Mouse (Mus musculus) myocyte (in vitro differentiated cells): ENCODE results near the gene Osbpl8. TPM values are rescaled to one million over a fixed set of nuclear protein-coding genes. Genes with fewer than 3 reads are reported as not detected.

ENCODE experiments used
- H3K27me3 ChIP-seq: one replicate; pipeline ENCODE4 v1.6.1; 2011; ENCODE audit not compliant: control insufficient read depth, insufficient read depth, insufficient read length
- H3K36me3 ChIP-seq: one replicate; pipeline ENCODE4 v1.6.1; 2011; ENCODE audit not compliant: control insufficient read depth, insufficient read depth
- H3K4me2 ChIP-seq: one replicate; pipeline ENCODE4 v1.6.1; 2011; ENCODE audit warnings: low read depth, control low read depth
- H3K4me3 ChIP-seq: one replicate; pipeline ENCODE4 v1.5.1; 2011; ENCODE audit warnings: mild to moderate bottlenecking, control low read depth, moderate library complexity
- H3K79me2 ChIP-seq: one replicate; pipeline ENCODE4 v1.6.1; 2011; ENCODE audit not compliant: control insufficient read depth, insufficient read depth
- H3ac ChIP-seq: one replicate; pipeline ENCODE4 v1.6.1; 2011; ENCODE audit not compliant: control insufficient read depth, insufficient read length
- CEBPB ChIP-seq: IDR thresholded peaks from 2 replicates; pipeline ENCODE4 v1.6.1; 2011; ENCODE audit warnings: mild to moderate bottlenecking, moderate library complexity; ENCODE audit not compliant: poor library complexity, insufficient read depth, severe bottlenecking
- E2F4 ChIP-seq: IDR thresholded peaks from one replicate; pipeline ENCODE4 v1.6.1; 2011; ENCODE audit warnings: mild to moderate bottlenecking, control low read depth, moderate library complexity; ENCODE audit not compliant: insufficient read depth
- MAX ChIP-seq: IDR thresholded peaks from one replicate; pipeline ENCODE4 v1.6.1; 2011; ENCODE audit warnings: low read depth, mild to moderate bottlenecking, control low read depth
- MYOD1 ChIP-seq, 3 experiments: IDR thresholded peaks; one replicate each; pipeline ENCODE4 v1.6.1; 2011; ENCODE audit warnings: control low read depth in 2 of 3, low read depth in 2 of 3, mild to moderate bottlenecking in 2 of 3, moderate library complexity in 1 of 3; ENCODE audit not compliant: insufficient read length in 2 of 3, control insufficient read depth in 1 of 3
- MYOG ChIP-seq, 3 experiments: IDR thresholded peaks; one replicate each; pipeline ENCODE4 v1.6.1; 2011; ENCODE audit warnings: control low read depth in 2 of 3, low read depth in 2 of 3, mild to moderate bottlenecking in 2 of 3; ENCODE audit not compliant: insufficient read length in 2 of 3, control insufficient read depth in 1 of 3, insufficient read depth in 1 of 3
- POLR2A ChIP-seq: IDR thresholded peaks from one replicate; pipeline ENCODE4 v1.6.1; 2011; ENCODE audit warnings: low read depth, mild to moderate bottlenecking, control low read depth, moderate library complexity; ENCODE audit not compliant: insufficient read length
- POLR2AphosphoS2 ChIP-seq: IDR thresholded peaks from one replicate; pipeline ENCODE4 v1.6.1; 2011; ENCODE audit warnings: low read depth, control low read depth; ENCODE audit not compliant: insufficient read length
- REST ChIP-seq: IDR thresholded peaks from one replicate; pipeline ENCODE4 v1.6.1; 2011; ENCODE audit warnings: mild to moderate bottlenecking, control low read depth, moderate library complexity; ENCODE audit not compliant: insufficient read depth, insufficient read length
- SRF ChIP-seq: IDR thresholded peaks from one replicate; pipeline ENCODE4 v1.6.1; 2011; ENCODE audit warnings: low read depth; ENCODE audit not compliant: control insufficient read depth, insufficient read length
- TCF12 ChIP-seq: IDR thresholded peaks from one replicate; pipeline ENCODE4 v1.6.1; 2011; ENCODE audit warnings: mild to moderate bottlenecking, control low read depth; ENCODE audit not compliant: poor library complexity, insufficient read depth, severe bottlenecking
- TCF3 ChIP-seq: IDR thresholded peaks from one replicate; pipeline ENCODE4 v1.6.1; 2011; ENCODE audit warnings: low read depth, control low read depth; ENCODE audit not compliant: insufficient read length
- USF1 ChIP-seq: IDR thresholded peaks from one replicate; pipeline ENCODE4 v1.6.1; 2011; ENCODE audit warnings: low read depth, mild to moderate bottlenecking, control low read depth, moderate library complexity
- polyA plus RNA-seq: library from polyadenylated mRNA; unstranded; fragments of >200 nt; fragmentation: generic; extraction: Trizol; gene quantifications from one replicate; pipeline ENCODE4 v1.2.1, GENCODE M21; 2012; ENCODE audit warnings: missing spikeins

Gene Osbpl8
- polyA plus RNA-seq, 1 experiment, result 5.3 TPM

GRCm38 (mm10) chr10:111233476-111234130 lies 69.1 kb downstream of the Osbpl8 start:
- peak overlapping the region; percentile 79 for H3K4me2 ChIP-seq
- no peak overlapping the region for H3K4me3 ChIP-seq
- TF ChIP-seq TCF3 (no peak), REST (no peak), USF1 (no peak), POLR2A (no peak), POLR2AphosphoS2 (no peak), MYOD1 (IDR thresholded peaks at IDR 0.05; ENCODE audit: control insufficient read depth in 1 of 3, insufficient read length in 2 of 3, low read depth in 2 of 3) (no peak), SRF (no peak), TCF12 (no peak), MYOG (IDR thresholded peaks at IDR 0.05; ENCODE audit: control insufficient read depth in 1 of 3, insufficient read depth in 1 of 3, insufficient read length in 2 of 3, low read depth in 2 of 3) (no peak), CEBPB (no peak), E2F4 (no peak), MAX (no peak)
- H3K36me3 ChIP-seq, result no peaks in the 10 kb centered on the region
- H3ac ChIP-seq, result no peak overlapping the region
- H3K27me3 ChIP-seq, result no peaks in the 10 kb centered on the region
- peaks cover 11% of the 10 kb centered on the region for H3K79me2 ChIP-seq

DNA sequence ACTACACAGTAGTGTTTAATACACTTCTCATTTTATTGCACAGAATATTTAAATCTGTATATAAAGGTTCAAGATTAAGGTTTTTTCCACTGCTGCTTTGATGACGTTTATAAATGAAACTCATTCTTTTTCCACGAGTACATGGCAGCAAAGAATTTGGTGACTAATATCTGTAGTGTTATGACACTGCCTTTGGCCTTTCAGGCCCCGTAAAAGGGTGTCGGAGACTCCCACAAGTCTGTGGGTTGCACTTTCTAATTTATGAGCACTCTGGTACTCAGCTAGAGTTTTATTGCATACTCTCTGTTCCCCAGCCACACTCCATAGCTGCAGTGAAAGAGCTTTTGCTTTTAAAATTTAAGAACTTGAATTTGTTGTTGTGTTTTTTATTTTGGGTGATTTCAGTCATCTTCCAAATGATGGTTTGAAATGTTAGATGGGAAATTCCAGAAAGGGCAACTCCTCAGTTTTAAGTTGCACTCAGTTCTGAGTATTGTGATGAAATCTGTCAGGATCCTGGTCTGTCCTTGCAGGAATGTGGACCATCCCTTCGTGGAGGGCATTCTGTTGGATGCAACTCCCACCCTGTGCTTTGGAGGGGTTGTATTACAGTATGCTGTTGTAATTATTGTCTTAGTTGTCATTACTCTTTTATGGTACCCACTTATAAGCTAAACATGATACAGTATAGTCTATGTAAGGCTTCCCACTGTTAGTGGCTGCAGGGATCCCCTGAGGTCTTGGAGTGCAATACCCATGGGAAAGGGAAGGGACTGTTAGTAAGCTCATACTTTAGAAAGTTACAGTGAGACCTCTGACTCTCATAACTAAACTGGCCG lies 70.1 kb downstream of the Osbpl8 start:
- Histone ChIP-seq H3ac (no peak overlapping the region), H3K27me3 (no peaks in the 10 kb centered on the region), H3K4me2 (peak overlapping the region; percentile 79), H3K36me3 (no peaks in the 10 kb centered on the region), H3K4me3 (no peak overlapping the region), H3K79me2 (peaks cover 21% of the 10 kb centered on the region)
- TF ChIP-seq MAX (no peak), CEBPB (0 out of 2 replicates have a peak, but pooled peaks have one; percentile 8)

DNA sequence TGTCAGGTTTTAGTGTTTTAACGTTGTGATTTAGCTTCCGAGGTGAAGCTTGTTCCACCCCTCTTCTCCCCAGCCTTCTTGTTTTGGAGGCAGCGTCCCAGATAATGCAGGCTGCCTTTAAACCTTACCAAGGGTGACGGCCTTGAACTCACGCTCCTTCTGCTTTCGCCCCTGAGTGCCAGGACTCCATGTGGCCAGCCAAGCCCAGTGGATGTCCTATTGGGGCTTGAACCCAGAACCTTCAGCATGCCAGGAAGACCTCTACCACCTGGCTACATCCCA lies 70.7 kb downstream of the Osbpl8 start:
- peak overlapping the region; percentile 79 for H3K4me2 ChIP-seq
- H3K36me3 ChIP-seq, result no peaks in the 10 kb centered on the region
- H3K79me2 ChIP-seq, result peaks cover 21% of the 10 kb centered on the region
- no peak overlapping the region for H3K4me3 ChIP-seq
- TF ChIP-seq TCF3 (no peak), SRF (no peak), TCF12 (no peak), POLR2AphosphoS2 (no peak), MAX (no peak), MYOD1 (IDR thresholded peaks at IDR 0.05; ENCODE audit: control insufficient read depth in 1 of 3, insufficient read length in 2 of 3, low read depth in 2 of 3) (no peak)
- no peaks in the 10 kb centered on the region for H3K27me3 ChIP-seq
- H3ac ChIP-seq, result no peak overlapping the region

- no peak overlapping the region for H3K4me3 ChIP-seq
- no peak overlapping the region for H3K4me2 ChIP-seq
- no peaks in the 10 kb centered on the region for H3K27me3 ChIP-seq
- H3K36me3 ChIP-seq, result no peaks in the 10 kb centered on the region
- peaks cover 30% of the 10 kb centered on the region for H3K79me2 ChIP-seq
- TF ChIP-seq USF1 (no peak), REST (no peak), CEBPB (no peak), POLR2A (no peak), TCF12 (no peak), POLR2AphosphoS2 (no peak), MAX (no peak), SRF (no peak), TCF3 (no peak), MYOD1 (IDR thresholded peaks at IDR 0.05; ENCODE audit: control insufficient read depth in 1 of 3, insufficient read length in 2 of 3, low read depth in 2 of 3) (no peak), MYOG (IDR thresholded peaks at IDR 0.05; ENCODE audit: control insufficient read depth in 1 of 3, insufficient read depth in 1 of 3, insufficient read length in 2 of 3, low read depth in 2 of 3) (no peak)
- H3ac ChIP-seq, result no peak overlapping the region
Observed at GRCm38 (mm10) chr10:111237434-111237833, 72.9 kb downstream of the Osbpl8 start.

GRCm38 (mm10) chr10:111242677-111243076 lies 78.1 kb downstream of the Osbpl8 start:
- Histone ChIP-seq H3K36me3 (no peaks in the 10 kb centered on the region), H3K27me3 (no peaks in the 10 kb centered on the region), H3K79me2 (peaks cover 32% of the 10 kb centered on the region), H3ac (no peak overlapping the region), H3K4me3 (no peak overlapping the region), H3K4me2 (no peak overlapping the region)
- no peak for TF ChIP-seq E2F4
